ENCODE assay signal across 26 mouse cellular contexts in genomic region chr6:128433566-128433965, GRCm38 (mm10). TPM values are rescaled to one million over a fixed set of nuclear protein-coding genes. Genes with fewer than 3 reads are reported as not detected.
DNase-seq lines count a peak whose midpoint lies in the region; ATAC-seq lines count a peak whose summit lies in the region.
"Had no signal": no experiment of that assay in that cellular context is flagged by ENCODE, and none has a peak within 500 bp of the region (broad histone marks: within the 10 kb centered on the region; RNA-seq: fewer than 3 reads in every experiment).

No protein-coding gene starts in this region.

- no peaks in the 10 kb centered on the region for H3K27me3 ChIP-seq in heart, embryonic 11.5 days (ENCODE audit: control insufficient read depth, insufficient read depth, low read length)
- H3K27me3 ChIP-seq: forebrain, embryonic 13.5 days; heart, embryonic 15.5 days; hindbrain, embryonic 13.5 days had no signal

- no peak overlapping the region for H3K27ac ChIP-seq in heart, embryonic 11.5 days (ENCODE audit: low read depth, low read length)
- H3K27ac ChIP-seq: embryonic facial prominence, embryonic 10.5 days; forebrain, embryonic 13.5 days; gastrocnemius, adult 2 months; heart, embryonic 10.5 days; heart, embryonic 15.5 days; hindbrain, embryonic 13.5 days; hindbrain, postnatal 0 days had no signal

- peak; percentile 19; the same call in 1 of the 2 replicates for ATAC-seq in cerebellum, adult (ENCODE audit: insufficient number of reproducible peaks, low FRiP score, low TSS enrichment)
- no peak for ATAC-seq in heart, embryonic 11.5 days (replicated peaks; ENCODE audit: insufficient number of reproducible peaks, low FRiP score, low TSS enrichment)
- ATAC-seq: CD4-positive, CD25-positive, alpha-beta regulatory T cell, adult 4 months; forebrain, embryonic 13.5 days; forebrain, postnatal 0 days; hindbrain, postnatal 0 days had no signal

- H3K9ac ChIP-seq in heart, embryonic 11.5 days (ENCODE audit: low read depth, low read length): no peak overlapping the region
- H3K9ac ChIP-seq: forebrain, embryonic 13.5 days; forebrain, postnatal 0 days; heart, embryonic 15.5 days; hindbrain, embryonic 13.5 days had no signal

- H3K4me3 ChIP-seq in heart, embryonic 11.5 days (ENCODE audit: low read depth, low read length): no peak overlapping the region
- H3K4me3 ChIP-seq: embryonic facial prominence, embryonic 10.5 days; forebrain, embryonic 13.5 days; gastrocnemius, adult 2 months; heart, embryonic 10.5 days; heart, embryonic 15.5 days; hindbrain, embryonic 13.5 days had no signal

- H3K9me3 ChIP-seq in heart, embryonic 11.5 days (replicated peaks; ENCODE audit: control insufficient read depth, low read length): no peaks in the 10 kb centered on the region
- H3K9me3 ChIP-seq: embryonic facial prominence, embryonic 10.5 days; forebrain, embryonic 13.5 days; heart, embryonic 10.5 days; heart, embryonic 15.5 days; hindbrain, embryonic 13.5 days had no signal

- H3K4me1 ChIP-seq in heart, embryonic 11.5 days (ENCODE audit: control insufficient read depth, insufficient read depth, low read length): peaks cover 22% of the 10 kb centered on the region

- no peak overlapping the region for H3K4me2 ChIP-seq in heart, embryonic 11.5 days
- H3K4me2 ChIP-seq: forebrain, embryonic 13.5 days; heart, embryonic 15.5 days; hindbrain, embryonic 13.5 days had no signal

- WGBS in heart, embryonic 11.5 days (ENCODE audit: insufficient replicate concordance): 89% methylated on average over 13 of the region's 13 CpGs

- H3K36me3 ChIP-seq in heart, embryonic 11.5 days (ENCODE audit: control insufficient read depth, insufficient read depth, low read length): peaks cover 57% of the 10 kb centered on the region

- no peak for DNase-seq in cerebellum, postnatal 4 days (ENCODE audit: low spot score in 2 of 2)
- peak; percentile 55 for DNase-seq in cerebellum, adult 8-10 months
- peak; percentile 69 to 75 for DNase-seq in cerebellum, postnatal 14 days
- DNase-seq in lung, postnatal 36 days: no peak
- DNase-seq in heart, adult 8-10 months (ENCODE audit: low spot score): no peak
- DNase-seq: B cell, adult 2 months; forebrain, postnatal 0 days; gastrocnemius, adult 2 months; gastrocnemius, postnatal 36 days; heart, adult 11 months; heart, postnatal 14 days; kidney, adult 11 months had no signal

RNA-seq across cellular contexts. Expression of gene Fkbp4, which starts 4.9 kb away (rescaled TPM):
- polyA plus RNA-seq in heart, embryonic 11.5 days (2014; fragmentation: Nextera tagmentation; extraction: Ambion mirVana): 270 and 303 TPM in 2 replicates
- total RNA-seq in heart, adult 8-10 months (2022): 100 to 1,000 TPM; 337 to 380 (median 365) TPM

RNA-seq across cellular contexts. Expression of gene Itfg2, which starts 8.8 kb away (rescaled TPM):
- 25.8 and 26.3 TPM in 2 replicates for polyA plus RNA-seq in heart, embryonic 11.5 days (2014; fragmentation: Nextera tagmentation; extraction: Ambion mirVana)
- 10 to 100 TPM; 16.0 to 20.0 (median 16.9) TPM for total RNA-seq in heart, adult 8-10 months (2022)

RNA-seq across cellular contexts. Expression of gene Nrip2, which starts 34.5 kb away (rescaled TPM):
- 1.9 TPM in 2 replicates for polyA plus RNA-seq in heart, embryonic 11.5 days (2014; fragmentation: Nextera tagmentation; extraction: Ambion mirVana)
- total RNA-seq in heart, adult 8-10 months (2022): 1 to 10 TPM; 1.1 to 1.8 (median 1.3) TPM
- total RNA-seq: hematopoietic stem cell, adult 5-6 weeks had no signal

RNA-seq across cellular contexts. Expression of gene Gm44596, which starts 58.3 kb away (rescaled TPM):
- not detected in 2 replicates for polyA plus RNA-seq in heart, embryonic 11.5 days (2014; fragmentation: Nextera tagmentation; extraction: Ambion mirVana)
- not detected for total RNA-seq in heart, adult 8-10 months (2022)
- total RNA-seq: adrenal gland, postnatal 14 days; forebrain, postnatal 0 days; gastrocnemius, adult 2 months; gastrocnemius, postnatal 36 days; heart, postnatal 14 days; hematopoietic stem cell, adult 5-6 weeks; hindbrain, postnatal 0 days; MEL had no signal
- polyA plus RNA-seq: CD4-positive, CD25-positive, alpha-beta regulatory T cell, adult 4 months; embryonic facial prominence, embryonic 10.5 days; embryonic facial prominence, embryonic 14.5 days; forebrain, embryonic 13.5 days; forebrain, postnatal 0 days; heart, embryonic 10.5 days; heart, embryonic 15.5 days; hindbrain, embryonic 13.5 days; hindbrain, postnatal 0 days; intestine, embryonic 14.5 days had no signal

RNA-seq across cellular contexts. Expression of gene Tex52, which starts 58.3 kb away (rescaled TPM):
- 0.21 and 0.42 TPM in 2 replicates for polyA plus RNA-seq in heart, embryonic 11.5 days (2014; fragmentation: Nextera tagmentation; extraction: Ambion mirVana)
- not detected for total RNA-seq in heart, adult 8-10 months (2022)
- total RNA-seq: adrenal gland, postnatal 14 days; forebrain, postnatal 0 days; gastrocnemius, adult 2 months; gastrocnemius, postnatal 36 days; heart, postnatal 14 days; hematopoietic stem cell, adult 5-6 weeks; MEL had no signal
- polyA plus RNA-seq: CD4-positive, CD25-positive, alpha-beta regulatory T cell, adult 4 months; intestine, embryonic 14.5 days had no signal

Comparison
In these comparisons a context has a peak if more than half of its experiments do, and no peak if none do; other contexts are left out.
1. DNase-seq: peak in cerebellum, adult 8-10 months (single experiment) and cerebellum, postnatal 14 days (2 of 2); none in cerebellum, postnatal 4 days (0 of 2), lung, postnatal 36 days (single experiment) and heart, adult 8-10 months (single experiment).